Mouse (Mus musculus) cerebellum, adult 11-12 months (tissue): ENCODE data around the gene Cdh15.

Experiments
- DNase-seq: peaks from one replicate; pipeline ENCODE4 v3.0.0; 2022

Gene Cdh15

DNA sequence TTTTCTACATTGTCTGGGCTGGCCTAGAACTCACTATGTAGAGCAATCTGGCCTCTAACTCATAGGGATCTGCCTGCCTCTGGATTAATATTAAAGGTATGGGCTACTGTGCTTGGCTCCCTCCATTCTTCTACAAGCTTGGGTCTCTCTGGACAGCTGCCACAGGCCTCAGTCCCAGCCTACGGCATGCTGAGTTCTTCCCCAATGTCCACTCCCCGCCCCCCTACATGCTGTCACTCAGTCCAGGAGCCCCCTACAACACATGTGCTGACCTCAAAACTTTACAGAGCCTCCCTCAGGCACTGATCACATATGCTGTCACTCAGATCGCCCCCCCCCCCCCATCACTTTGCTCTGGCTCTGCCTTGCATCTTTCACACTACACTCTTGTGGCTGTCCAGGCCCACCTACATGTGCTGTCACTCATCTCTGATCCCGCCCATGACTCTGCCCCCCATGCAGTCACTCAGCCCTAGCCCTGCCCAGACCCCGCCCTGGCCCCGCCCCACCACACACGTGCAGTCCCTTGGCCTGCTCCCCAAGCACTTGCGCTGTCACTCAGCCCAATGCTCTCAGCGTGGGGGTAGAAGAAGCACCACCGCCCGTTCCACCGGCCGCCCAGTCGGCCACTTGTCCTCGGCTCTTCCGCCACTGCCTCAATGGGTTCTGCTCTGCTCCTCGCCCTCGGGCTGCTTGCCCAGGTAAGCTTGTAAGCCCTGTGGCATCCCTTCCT lies at the start of gene Cdh15:
Gene Cdh15 (plus strand): TSS at position 138 of the 733 bp plus-strand sequence.
- peak; percentile 91 for DNase-seq

DNA sequence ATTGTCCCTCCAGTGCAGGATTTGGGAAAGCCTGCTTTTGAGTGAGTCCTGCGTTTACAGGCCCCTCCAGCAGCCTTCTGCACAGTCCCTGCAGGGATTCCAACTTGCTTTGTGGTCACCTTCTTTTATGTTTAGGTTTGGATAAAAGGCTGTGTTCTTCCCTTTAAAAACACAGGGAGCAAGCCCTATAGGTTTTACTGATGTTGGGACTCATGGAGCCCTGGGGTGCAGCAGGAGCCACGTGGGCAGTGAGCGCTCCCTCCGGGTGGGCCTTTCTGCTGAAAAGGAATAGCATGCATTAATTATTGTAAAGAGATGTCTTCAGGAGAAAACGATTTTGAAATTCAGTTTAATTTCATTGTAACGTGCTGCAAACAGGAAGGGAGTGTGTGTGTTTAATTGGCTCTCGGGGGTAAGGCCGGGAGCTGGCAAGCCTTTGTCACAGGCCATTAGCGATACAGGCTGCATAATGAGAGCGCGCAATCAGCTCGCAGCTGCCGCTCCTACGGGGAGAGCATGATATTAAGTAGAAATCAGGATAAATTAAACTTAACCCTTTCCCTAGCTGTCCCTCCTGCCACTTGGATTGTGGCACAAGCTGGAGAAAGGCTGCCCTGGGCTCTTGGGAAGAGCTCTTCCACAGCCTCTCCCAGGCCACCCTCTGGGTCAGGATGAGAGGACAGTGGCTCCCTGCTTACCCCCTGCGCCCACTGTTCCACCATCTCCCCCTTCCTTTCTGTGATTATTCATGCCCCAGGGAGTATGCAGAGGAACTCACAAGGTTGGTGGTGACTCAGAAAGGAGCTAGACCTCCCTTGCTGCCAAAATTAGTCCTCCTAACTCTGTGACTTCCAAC lies 43.6 kb upstream of the Cdh15 start:
- DNase-seq = no peak

DNA sequence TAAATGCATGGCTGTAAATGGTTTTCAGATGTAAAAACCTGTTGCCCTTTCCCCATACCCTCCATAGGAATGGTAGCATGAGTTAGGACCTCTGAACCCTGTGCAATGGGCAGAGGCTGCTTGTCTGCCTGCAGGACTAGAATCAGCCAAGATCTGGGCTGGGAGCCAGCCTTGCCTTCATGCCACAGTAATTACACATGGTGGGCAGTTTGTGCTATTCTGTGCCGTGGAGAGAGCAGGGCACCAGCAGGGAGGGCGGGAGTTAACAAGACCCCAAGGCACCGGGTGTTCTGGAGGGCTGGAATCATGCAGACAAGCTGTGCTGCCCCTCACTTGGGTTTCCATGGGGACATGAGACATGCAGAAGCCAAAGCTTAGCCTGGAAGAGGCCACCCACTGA lies 42.4 kb upstream of the Cdh15 start:
- peak; percentile 68 for DNase-seq

DNA sequence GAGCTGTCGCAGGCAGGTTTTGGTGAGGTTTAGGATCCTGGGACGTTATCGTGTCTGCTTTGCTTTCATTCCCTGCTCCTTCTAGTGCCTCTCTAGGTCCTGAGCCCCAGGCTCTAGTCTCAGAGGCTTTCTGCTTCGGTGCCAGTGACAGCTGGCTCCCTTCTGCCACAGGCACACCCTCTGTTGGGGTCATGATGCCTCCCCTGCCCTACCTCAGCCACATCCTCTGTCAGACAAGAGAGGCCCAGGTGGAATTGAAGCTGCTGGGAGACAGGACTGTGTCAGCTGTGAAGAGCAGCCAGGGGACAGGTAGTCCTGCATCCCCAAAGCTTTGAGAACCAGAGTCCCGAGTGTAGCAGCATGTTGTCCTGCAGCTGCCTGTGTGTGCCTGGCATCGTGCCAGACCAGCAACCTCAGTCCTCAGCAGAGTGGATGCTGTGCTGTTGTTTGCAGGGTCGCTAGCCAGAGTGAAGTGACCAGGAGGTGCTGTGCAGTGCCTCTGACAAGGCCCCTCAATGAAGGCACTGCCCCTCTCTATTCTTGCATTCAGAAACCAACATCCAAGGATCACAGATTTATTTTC lies 40.7 kb upstream of the Cdh15 start:
- no peak for DNase-seq

DNA sequence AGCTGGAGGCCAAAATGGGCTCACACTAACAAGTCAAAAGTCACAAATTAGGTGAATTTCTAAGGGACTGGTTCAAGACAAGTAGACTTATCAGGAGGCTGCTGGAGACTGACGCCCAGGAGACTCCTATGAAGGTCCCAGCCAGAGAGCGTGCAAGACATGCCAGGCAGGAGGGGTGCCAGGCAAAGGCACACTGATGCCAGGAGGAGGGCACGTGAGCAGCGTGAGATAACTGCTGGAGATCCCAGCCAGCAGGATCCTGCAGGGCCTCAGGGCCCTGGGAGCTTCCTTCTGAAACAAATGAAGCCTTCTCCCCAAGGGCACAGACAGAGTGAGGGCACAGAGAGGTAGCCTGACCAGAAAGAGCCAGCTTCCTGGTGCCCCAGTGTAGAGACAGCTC lies 39.9 kb upstream of the Cdh15 start:
- DNase-seq = no peak

DNA sequence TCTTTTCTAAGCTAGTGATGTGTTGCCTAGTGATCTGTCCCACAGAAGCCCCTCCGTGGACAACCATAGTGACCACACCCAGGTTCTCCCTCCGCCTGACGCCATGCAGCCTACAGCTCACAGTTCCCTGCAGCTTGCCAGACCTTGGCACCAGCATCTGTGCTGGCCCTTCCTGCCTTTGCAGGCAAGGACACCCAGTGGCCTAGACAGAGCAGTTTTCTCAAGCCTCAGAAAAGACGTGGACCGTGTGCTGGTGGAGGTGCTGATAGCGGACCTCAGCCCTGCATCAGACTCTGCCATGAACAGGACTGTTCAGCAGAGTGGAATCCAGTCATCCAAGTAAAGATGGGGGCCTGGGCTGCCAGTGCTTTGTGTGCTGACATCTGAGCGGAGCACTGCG lies 37.4 kb upstream of the Cdh15 start:
- DNase-seq = no peak

DNA sequence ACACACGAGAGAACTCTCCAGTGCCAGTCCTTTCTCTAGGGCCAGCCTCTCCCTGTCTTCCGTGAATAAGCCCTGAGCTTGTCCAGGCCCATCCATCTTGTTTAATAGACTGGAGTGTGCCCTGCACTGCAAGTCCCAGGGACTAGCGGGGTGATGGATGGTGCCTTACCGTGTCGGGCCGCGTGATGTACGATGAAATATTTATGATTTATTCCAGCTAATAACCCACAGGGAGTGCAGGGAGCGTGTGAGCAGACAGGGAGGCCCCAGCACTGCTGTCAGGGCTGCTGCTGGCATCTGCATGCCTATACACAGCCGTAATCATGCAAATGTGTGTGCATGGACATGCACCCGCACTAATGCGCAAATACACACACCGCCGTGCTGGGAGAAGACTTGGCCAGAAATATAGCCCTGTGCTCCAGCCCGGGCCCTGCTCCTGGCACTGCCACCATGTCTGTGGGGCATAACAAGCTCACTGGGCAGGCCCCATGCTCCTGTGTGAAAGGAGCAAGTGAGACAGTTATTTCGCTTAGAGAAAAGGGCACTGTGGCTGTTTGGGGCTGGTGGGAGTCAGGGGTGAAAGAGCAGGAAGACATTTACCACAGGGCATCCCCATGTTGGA lies 35.8 kb upstream of the Cdh15 start:
- no peak for DNase-seq

DNA sequence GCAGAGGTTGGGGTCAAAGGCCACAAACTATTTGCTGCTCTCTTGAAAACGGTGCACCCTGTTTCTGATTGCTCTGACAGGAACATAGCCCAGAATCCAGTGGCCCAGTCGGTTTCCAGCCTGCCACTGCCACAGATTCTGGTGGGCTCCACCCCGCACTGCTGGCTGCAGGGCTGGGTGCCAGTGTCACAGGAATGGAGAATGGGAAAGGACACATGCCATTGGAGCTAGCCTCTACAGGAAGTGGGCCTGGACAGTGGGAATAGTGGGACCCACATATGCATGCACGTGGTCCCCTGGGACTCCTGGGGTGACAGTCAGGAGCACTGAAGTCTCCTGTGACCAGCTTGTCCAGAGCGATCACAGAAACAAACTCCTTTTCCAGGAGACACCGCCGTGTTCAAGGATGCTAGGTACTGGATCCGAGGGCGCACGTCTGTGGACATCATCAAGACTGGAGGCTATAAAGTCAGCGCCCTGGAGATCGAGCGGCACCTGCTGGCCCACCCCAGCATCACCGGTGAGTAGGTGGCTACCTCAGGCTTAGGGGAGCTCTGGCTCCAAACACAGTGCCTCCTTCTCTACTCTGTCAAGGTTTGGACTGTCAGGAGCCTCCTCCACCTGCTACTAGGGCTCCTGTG lies 35.0 kb upstream of the Cdh15 start:
- no peak for DNase-seq

DNA sequence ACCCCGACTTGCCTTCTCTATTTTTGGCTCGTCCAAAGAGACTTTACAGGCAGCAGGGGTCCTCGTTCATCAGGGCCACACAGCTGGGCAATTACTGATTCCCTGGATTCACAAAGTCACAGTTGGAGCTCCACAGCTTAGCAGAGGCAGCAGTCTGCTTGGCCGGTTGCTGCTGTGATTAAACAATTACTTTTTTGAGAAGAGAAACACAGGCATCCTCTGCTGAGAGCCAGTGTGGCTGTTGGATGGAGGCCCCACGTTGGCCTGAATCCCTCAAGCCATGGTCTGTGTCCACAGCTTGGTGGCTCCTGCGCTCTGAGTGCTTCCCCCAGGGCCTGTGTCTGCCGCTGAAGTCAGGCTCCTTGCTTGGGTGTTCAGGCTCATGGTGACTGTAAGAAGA lies 33.2 kb upstream of the Cdh15 start:
- DNase-seq = no peak

DNA sequence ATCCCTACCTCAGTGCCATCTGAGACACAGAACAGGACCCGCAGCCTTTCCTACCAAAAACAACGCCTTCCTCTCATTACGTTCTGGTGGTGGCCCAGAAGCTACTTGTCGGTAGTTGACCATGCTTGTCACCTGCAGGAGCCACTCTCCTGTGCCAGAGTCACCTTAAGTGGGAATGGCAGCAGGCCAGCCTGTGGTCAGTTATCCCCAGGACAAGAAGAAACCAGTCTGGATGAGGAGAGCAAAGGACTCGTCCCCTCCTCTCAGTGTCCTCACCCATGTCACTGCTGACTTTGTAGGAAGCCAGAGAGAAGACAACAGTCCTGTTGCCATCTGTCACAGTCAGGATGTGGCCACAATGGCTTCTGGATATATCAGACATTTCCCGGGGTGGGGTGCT lies 30.8 kb upstream of the Cdh15 start:
- DNase-seq = peak; percentile 64

DNA sequence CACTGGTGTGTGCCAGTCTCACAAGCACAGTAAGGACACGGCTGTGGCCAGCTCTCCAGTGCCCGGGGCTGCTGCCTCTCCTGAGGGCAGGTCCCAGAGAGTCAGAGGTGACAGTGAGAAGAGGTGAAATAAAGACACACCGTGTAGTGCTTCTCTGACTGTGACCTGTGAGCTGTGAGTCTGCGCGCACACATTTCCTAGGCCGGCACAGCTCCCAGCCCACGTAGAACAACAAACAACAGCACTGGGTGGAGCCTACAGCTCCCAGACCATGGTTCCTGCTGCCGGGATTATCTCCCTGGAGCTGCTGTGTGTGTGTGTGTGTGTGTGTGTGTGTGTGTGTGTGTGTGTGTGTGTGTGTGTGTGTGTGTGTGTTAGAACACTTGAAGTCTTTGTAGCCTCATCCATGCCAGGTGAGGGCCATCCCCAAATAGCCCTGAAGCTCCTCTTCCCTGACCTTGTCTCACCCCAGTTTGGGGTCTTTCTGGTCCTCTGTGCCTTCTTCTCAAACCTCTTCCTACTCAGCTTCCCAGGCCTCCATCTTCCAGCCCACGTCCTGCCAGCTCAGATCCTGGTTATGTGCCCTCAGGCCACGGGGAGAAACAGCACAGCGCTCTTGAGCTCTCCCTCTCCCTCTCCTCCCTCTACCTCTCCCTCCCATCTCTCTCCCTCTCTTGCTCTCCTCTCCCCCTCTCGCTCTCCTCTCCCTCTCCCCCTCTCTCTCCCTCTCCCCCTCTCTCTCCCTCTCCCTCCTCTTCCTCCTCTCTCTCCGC lies 29.9 kb upstream of the Cdh15 start:
- no peak for DNase-seq

DNA sequence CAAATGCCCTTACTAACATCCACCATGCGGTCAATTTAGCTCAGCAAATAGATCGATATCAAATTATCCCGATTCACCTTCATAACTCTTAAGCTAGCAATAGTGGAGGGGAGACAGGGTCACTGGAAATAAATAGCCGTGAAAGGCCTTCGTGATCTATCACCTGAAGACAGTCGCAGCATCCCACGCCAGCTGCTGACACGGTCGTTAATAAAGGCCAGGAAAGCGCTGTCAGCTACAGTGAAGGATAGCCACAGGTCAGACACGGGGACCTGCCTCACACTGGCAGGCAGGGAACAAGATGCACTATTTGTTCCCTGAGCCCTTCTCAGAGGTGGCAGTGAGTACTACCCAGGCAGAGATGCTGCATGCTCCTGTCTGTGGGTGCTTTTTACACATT lies 28.0 kb upstream of the Cdh15 start:
- no peak for DNase-seq

DNA sequence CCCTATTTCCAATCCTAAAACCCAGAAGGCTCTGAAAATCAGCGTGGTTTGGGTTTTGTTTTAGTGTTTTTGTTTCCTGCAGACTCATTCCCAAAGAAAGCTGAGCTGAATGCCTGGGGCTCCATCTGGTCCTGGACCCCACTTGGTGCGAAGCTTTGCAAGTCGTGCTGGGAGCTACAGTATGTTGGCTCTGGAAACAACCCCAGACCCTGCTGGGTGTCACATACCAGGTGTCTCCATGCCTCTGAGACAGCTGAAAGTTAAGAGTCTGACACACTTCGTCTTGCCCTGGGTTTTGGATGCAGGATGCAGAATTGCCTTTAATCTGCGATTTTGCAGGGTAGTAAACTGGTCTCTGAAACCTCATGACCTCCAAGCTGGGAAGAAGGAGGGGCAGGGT lies 23.2 kb upstream of the Cdh15 start:
- DNase-seq = peak; percentile 87

DNA sequence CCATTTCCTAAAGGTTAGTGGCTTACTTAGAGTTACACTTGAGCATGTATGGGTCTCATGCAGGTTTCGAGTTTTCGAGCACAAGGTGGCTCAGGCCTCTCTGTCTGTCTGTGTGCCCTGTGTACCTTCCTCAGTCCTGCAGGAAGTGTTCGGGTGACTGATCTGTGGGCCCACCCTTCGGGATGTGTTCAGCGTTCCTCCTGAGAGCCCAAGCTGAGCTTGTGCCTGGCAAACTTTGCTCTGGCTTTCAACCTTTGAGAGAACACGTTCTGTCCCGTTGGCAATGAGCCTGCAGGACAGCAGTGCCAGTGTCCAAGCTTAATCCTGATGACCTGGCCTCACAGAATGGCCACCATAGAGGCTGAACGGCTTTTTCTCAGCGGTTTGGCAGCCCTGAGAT lies 22.8 kb upstream of the Cdh15 start:
- DNase-seq = peak; percentile 64

DNA sequence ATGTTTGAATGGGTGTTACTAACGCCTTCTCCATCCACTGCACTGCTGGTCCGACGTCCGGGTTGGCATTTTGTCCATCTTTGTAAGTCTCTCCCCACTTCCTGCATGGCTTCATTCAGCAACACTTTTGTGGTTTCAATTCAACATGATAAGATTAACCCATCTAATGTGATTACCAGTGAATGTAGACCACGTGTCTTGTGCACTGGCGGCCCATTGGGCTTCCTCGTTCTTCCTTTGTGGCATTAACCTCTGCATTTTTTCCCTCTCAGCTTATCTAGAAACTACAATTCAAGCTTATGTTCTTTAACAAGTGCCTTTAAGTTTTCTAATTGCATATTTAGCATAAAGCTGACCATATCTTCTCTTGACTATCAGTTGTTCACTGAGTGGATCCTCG lies 22.4 kb upstream of the Cdh15 start:
- no peak for DNase-seq

DNA sequence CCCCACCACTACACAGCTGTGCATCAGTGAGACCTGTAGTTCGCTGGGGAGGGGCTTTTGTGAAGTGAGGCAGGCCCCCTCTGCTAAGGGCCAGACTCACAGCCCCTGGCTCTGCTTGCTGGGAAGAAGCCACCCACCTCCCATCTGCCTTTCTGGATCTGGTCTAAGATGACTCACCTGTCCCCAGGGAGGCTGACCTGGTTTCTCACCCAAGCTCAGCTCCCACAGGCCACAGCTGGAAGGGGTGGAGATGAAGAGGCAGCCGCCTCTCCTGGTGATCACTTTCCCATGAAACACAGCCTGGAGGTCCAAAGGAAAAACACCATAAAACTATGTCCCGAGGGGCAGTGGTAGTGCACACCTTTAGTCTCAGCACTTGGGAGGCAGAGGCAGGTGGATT lies 18.4 kb upstream of the Cdh15 start:
- peak; percentile 47 for DNase-seq

DNA sequence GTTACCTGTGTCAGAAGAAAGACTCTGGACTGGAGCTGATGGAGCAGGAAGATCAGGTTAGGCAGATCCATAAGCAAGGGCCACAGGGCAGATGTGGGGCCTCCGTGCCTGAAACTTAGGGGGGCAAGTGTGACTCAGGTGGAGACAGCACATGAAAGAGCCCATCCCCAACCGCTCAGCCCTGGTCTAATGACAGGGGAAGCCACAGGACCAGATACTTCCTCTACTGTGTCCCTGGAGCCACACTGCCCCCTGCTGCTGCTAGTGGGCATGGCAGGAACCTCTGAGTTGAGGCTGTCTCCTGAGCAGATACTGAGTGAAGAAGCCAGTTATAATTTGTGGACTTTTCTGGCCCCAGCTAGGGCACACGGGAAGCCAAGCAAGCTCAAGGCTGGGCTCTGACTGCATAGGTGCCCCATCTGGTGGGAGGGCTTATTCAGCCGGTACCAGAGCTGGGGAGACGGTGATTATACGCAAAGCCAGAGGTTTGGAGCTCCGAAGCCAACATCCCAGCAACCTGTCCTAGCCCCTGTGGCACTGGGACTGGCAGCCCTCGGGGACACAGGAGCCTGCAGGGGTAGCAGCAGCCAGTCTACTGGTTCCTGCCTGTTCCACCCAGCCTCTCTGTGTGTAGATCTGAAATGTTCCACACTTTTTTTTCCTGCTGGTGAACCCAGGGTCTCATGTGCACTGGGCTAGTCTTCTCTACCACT lies 17.3 kb upstream of the Cdh15 start:
- peak; percentile 89 for DNase-seq

DNA sequence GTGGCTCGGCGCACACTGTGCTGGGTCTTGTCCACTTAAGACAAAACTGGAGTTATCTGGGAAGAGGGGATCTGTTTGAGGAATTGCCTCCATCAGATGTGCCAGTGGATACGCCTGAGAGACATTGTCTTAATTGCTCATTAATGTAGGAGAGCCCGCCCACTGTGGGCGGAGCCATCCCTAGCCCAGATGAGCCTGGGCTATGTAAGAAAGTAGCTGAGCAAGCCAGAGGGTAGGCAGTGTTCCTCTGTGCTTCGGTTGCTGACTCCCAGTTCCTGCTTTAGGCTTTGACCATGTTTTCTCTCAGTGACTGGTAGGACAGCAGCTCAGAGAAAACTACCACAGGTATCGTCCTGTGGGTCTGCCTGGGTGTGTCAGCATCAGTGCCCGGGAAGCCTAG lies 13.3 kb upstream of the Cdh15 start:
- no peak for DNase-seq

DNA sequence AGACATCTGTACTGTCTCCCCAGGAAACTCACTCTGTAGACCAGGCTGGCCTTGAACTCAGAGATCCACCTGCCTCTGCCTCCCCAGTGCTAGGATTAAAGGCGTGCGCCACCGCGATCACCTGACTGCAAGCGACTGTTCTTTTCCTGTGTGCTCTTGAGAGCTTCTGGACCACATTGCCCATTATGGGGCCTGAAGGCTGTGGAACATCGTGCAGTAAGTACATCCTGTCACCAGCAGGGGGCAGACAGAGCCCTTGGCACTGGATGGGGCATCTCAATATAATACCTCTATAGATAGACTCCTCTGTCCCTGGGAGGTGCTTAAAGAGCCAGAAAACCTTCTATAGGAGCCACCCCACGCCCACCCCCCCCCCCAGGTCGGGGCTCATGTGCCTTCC lies 12.8 kb upstream of the Cdh15 start:
- DNase-seq = peak; percentile 87

DNA sequence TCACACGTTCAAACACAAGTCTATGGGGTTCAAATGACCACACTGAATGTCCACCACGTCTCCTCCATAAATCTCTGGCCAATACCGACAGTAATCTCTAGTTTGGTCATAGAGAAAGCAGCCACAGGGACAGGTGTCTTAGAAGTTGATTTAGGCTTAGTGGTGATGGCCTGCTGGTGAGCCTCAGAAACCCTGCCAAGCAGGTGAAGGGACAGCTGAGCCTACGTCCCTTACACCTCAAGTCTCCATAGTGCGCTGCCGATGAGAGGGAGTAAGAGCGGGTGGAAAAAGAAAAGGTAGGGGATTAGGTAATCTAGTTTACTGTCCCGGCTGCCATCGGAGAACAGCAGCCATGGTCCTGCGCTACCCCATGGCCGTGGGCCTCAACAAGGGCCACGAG lies 11.6 kb upstream of the Cdh15 start:
- no peak for DNase-seq

DNA sequence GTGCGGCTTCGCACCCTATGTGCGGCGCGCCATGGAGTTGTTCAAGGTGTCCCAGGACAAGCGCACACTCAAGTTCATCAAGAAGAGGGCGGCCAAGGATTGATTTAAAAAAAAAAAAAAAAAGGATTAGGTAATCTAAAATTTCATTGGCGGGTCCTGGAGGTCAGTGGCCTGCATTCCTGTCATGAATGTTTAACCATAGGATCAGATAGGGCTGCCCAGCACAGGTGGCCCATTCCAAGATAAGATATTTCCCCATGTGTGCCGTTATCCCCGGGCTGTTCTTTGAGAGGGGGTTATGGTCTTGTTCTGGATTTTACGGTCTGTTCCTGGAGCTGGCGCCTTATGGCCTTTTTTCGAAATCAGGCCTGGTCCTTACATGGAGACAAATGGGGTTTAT lies 11.1 kb upstream of the Cdh15 start:
- no peak for DNase-seq

DNA sequence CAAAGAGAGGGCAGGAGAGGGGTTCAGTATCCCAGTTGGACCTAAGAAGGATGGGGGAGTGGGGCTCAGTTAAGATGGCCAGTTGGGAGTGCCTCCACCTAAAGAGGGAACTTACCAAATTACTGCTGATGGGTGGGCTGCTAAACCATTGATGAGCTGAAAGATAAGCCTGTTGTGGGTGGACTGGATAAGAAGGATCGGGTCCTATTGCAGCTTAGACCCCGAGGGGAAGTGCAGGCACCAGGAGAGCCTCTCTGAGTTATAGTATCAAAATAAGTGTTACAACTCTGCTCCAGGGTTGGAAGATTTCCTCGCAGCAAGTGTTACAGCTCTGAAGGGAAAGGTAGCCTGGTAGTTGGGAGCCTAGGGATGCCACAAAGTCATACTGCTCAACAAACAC lies 3.6 kb upstream of the Cdh15 start:
- DNase-seq = no peak
